Mouse (Mus musculus) hindlimb bud, embryonic 11.5 days (tissue): ENCODE measurements around the gene Mtrex.

Experiments used
- DNase-seq: peaks from one replicate; pipeline ENCODE4 v3.0.0-alpha.2; 2012; ENCODE audit warnings: low read depth, low spot score; ENCODE audit errors: extremely low spot score

Gene Mtrex

GRCm38 (mm10) chr13:112927287-112928001, at the start of gene Mtrex, which contains the start of gene Dhx29:
Gene Mtrex, minus strand, starts transcription at chr13:112927398.
Gene Dhx29, plus strand, starts transcription at chr13:112927454.
- peak; percentile 89 for DNase-seq

- DNase-seq: no peak
Measured at GRCm38 (mm10) chr13:112976720-112977119, 49.5 kb upstream of the Mtrex start.

GRCm38 (mm10) chr13:112967267-112967666, 40.1 kb upstream of the Mtrex start:
- no peak for DNase-seq

GRCm38 (mm10) chr13:112964421-112964820, 37.2 kb upstream of the Mtrex start:
- no peak for DNase-seq

DNA sequence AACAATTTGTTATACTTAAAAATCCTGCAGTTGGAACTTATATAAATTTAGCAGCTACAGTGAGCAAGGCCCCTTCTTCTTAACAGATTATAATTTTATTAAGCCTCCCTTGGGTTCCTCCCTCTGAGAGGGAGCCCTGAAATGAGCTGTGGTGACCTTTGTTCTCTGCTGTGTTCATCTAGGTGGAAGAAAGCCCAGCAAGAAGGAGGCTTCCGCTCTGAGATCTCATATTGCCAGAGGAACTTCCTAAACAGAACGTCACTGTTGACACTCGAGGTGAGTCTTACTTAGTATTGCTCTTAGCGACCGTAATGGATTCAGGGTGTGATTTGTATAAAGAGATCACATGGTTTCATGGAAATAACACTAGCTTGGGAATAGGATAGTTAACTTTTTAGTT, 35.9 kb upstream of the Mtrex start:
- no peak for DNase-seq

DNA sequence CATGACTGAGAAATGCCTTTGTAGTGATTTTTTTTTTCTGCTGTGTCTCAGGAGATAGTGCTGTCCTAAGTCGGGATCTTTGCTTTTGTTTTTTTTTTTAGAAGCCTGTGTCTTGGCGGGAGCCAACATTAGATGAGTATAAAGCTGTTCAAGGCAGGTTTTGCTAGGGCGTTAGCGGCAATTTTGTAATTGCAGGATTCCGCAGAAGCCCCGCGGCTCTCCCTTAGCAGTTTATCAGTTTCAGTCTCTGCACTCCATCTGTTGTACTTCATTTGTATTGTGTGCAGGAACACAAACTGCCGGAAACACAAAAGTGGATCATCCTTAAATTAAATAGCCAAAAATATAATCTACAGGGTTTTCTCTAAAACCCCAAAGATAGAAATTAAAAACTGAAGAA, 26.9 kb upstream of the Mtrex start:
- DNase-seq: no peak

DNA sequence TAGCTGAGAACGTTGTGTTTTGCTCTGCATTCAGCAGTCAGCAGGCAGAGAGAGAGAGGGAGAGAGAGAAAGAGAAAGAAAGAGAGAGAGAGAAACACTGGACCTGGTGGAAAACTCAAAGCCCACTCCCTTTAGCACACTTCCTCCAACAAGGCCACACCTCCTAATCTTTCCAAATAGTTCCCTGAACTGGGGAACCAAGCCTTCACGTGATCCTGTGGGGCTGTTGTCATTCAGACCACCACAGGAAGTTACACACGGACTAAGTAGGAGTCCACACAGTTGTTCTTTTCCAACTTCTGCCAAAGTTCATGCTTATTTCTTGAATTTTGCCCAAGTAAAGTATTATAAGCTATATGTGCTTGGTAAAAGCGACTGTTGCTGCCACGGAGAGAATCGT, 18.7 kb upstream of the Mtrex start:
- no peak for DNase-seq

DNA sequence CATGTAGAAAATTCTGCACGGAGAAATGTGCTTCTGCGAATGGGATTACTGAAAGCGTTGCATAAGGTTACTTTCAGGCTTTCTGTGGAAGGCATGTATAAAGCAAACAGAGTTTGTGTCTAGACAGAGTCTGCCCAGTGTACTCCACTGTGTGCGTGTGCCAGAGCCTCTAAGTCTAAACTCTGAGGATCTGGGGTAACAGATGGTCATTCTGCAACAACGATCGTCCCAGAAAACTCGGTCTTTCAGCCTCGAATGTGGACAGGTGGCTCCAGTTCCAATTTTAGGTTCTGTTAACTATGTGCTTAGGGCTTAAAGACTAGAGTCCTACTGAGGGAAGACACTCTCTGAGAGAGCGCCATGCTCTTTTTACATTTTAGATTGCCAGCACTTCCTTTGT, 18.1 kb upstream of the Mtrex start:
- DNase-seq: no peak

DNA sequence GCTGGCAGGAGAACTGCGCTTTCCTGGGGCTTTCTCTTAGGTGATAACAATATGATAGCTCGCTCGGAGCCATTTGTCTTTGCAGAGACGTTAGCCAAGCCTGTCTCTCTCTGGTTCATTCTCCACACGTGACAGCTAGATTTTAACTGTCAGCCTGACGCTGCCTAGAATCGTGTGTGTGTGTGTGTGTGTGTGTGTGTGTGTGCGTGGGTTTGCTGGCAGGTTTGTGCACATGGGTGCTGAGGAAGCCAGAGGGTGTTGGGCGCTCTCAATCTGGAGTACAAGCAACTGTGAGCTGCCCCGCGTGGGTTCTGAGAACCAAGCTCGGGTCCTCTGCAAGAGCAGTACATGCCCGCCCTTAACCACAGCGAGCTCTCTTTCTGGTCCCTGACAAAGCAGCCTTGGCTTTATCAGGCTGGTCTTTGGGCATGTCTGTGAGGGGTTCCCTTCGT, 14.7 kb upstream of the Mtrex start:
- DNase-seq: no peak

DNA sequence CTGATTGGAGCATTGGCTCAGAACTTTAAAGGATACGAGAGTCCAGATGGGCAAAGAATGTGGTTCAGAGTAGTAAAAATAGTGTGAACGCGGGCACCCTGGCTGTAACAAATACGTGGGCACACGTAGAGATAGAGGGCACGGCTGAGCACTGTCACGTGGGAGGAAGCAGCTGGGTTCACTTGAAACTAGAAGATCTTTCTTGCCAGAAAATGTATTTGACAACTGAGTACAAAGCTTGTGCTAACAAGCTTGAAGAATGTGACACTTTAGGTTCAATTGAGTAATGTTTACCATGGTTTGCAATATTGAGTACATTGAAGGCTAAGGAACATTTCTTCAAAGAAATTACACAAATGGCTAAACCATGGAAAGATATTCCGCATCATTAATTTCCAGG, 10.9 kb upstream of the Mtrex start:
- no peak for DNase-seq

DNA sequence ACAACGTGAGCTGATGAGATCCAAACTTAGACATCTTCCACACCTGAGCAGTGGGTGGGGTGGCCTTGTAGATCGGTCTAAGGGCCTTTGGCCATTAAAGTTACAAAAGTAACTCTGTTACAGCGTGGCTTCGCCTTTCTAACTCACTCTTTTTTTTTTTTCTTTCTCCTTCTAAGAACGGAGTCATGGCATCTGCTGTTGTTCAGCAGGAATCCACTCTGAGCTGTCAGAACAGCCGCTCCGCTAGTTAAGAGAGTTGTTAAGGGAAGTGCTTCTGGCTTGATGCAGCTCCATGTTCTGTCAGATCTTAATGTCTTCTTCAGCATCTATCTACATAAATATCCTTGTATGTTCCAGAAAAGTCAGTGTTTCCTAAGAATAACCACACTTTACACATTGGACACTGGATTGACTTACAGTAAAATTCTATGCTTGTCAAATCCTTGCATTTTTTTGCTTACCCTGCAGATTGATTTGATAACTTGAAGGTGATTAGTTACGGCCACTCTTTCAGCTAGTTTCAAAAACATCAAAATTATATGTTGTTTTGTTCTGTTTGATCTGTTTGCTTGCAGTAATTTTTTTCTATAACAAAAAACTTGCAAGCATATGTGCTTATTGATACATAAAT, 955 bp upstream of the Mtrex start:
- DNase-seq: no peak

- DNase-seq: no peak
Measured at GRCm38 (mm10) chr13:112926796-112927195, 402 bp downstream of the Mtrex start.

DNA sequence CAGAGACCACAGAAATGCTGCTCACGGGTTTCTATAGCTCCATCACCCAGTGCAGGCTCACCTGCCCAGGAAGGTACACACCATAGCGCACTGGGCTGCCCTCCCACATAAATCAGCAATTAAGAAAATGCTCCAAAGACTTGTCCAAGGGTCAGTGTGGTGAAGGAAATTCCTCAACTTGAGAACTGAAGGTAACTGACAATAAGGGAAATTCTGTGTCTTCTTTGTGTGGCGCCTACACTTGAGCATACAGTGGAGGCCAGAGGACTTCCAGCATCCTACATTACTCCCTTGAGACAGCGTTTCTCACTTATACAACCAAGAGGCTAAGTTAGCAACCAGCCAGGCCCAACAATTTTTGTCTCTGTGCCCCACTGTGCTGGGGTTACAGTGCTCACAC, 1.2 kb downstream of the Mtrex start:
- no peak for DNase-seq

- DNase-seq: no peak
Measured at GRCm38 (mm10) chr13:112925266-112925665, 1.9 kb downstream of the Mtrex start.

DNA sequence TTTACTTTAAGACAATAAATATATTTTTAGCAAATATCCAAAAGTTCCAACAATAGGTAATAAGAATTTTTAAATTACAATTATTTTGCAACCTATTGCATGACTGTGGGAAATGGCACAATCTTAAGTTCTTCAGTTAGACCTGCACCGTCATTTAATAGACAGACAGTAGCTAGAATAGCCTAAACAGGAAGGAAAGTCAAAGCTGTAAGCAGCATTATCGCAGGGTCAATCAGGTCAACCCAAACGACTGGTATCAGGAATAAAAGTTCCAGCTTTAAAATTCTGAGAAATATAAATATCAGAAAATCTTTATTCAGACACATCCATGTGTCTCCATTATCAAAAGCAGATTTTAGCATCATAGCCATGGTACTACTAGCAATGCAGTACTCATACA, 6.3 kb downstream of the Mtrex start:
- no peak for DNase-seq

GRCm38 (mm10) chr13:112919141-112919865, 7.9 kb downstream of the Mtrex start:
- DNase-seq: no peak

GRCm38 (mm10) chr13:112910434-112910833, 16.8 kb downstream of the Mtrex start:
- no peak for DNase-seq

GRCm38 (mm10) chr13:112909663-112910062, 17.5 kb downstream of the Mtrex start:
- DNase-seq: peak; percentile 24

GRCm38 (mm10) chr13:112902176-112902575, 25.0 kb downstream of the Mtrex start:
- DNase-seq: no peak

- no peak for DNase-seq
Measured at GRCm38 (mm10) chr13:112887234-112887633, 40.0 kb downstream of the Mtrex start.

DNA sequence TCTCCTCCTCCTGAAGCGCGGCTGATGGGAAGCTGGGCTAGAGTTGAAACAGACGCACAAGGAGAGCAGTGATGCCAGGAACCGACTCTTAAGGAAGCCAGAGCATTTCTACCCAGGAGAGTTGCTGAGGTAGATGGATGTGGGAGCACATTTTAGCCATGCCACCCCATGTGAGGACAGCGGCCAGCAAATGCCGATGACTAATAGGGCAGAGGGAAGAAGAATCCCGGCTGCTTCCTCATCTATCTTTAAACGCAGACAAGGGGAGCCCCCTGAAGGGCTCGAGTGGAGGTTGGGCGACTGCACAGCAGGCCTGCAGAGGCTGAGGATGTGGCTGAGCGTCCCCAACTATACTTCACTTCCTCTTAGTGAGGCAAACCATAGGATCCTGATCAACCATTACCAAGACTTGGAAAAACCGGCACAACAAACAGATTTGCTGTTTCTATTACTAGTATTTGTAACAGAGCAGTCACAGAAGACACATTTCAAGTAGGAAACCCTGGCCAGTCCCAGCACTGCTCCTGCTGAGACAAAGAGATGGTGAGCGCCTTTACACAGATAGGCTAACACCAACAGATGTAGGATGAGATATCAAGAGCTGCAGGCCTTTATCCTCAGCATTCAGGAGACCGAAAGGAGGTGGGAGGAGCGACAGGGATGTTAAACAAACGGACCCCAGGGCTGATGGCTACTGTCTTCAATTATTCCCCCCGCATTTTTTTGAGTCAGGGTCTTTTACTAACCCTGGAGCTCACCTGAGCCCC, 55.5 kb downstream of the Mtrex start:
- no peak for DNase-seq
